ENCODE assay signal across 9 mouse cellular contexts in the genomic region with DNA sequence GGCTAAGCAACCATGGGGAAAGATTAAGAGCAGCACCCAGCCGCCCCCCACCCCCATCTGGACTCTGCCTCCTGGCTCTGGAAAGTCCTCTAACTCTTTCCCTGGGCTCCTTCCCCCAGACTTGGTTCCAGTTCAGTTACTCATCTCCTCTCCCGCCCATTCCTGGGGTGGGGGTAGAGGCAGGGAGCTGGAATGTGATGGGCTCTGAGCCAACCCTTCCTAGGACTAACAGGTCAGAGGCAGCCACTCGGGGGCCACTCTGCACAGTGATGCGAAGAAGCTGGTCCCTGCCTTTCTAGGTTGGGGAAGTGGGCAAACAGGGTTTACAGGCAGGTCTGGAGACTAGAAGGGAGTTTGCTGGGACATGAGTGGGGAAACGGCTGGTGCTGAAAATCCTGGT. TPM values are rescaled to one million over a fixed set of nuclear protein-coding genes. Genes with fewer than 3 reads are reported as not detected.
DNase-seq lines count a peak whose midpoint lies in the region; ATAC-seq and TF ChIP-seq lines count a peak whose summit lies in the region.
"Had no signal": no experiment of that assay in that cellular context is flagged by ENCODE, and none has a peak within 500 bp of the region (broad histone marks: within the 10 kb centered on the region; RNA-seq: fewer than 3 reads in every experiment).

No protein-coding gene starts in this region.

- peak; percentile 56 for DNase-seq in forebrain, embryonic 11.5 days (ENCODE audit: low spot score)
- no peak for DNase-seq in forebrain, postnatal 0 days
- peak; percentile 91 for DNase-seq in embryonic facial prominence, embryonic 14.5 days (ENCODE audit: low spot score)
- peak; percentile 75 for DNase-seq in intestine, embryonic 14.5 days (ENCODE audit: low spot score)
- DNase-seq in liver, embryonic 14.5 days (ENCODE audit: low read depth in 3 of 3, low spot score in 3 of 3): no peak
- DNase-seq in stomach, postnatal 0 days (ENCODE audit: low spot score): peak; percentile 58
- no peak for DNase-seq in thymus, adult 18-20 months
- DNase-seq in thymus, adult 2 months: no peak

- no peaks in the 10 kb centered on the region for H3K36me3 ChIP-seq in forebrain, embryonic 11.5 days (ENCODE audit: control insufficient read depth, insufficient read depth, low read length)
- H3K36me3 ChIP-seq in forebrain, postnatal 0 days (ENCODE audit: insufficient read depth): no peaks in the 10 kb centered on the region
- no peaks in the 10 kb centered on the region for H3K36me3 ChIP-seq in embryonic facial prominence, embryonic 14.5 days (ENCODE audit: control insufficient read depth, insufficient read depth, low read length)
- H3K36me3 ChIP-seq in intestine, embryonic 14.5 days (ENCODE audit: control insufficient read depth, insufficient read depth, low read length): no peaks in the 10 kb centered on the region
- H3K36me3 ChIP-seq in liver, embryonic 14.5 days (replicated peaks; ENCODE audit: control insufficient read depth, insufficient read depth, low read depth): no peaks in the 10 kb centered on the region
- H3K36me3 ChIP-seq in stomach, postnatal 0 days (ENCODE audit: control insufficient read depth, insufficient read depth, low read length): no peaks in the 10 kb centered on the region
- H3K36me3 ChIP-seq in thymus, adult 2 months (ENCODE audit: control insufficient read depth, insufficient read depth, low read length): no peaks in the 10 kb centered on the region

- no peak overlapping the region for H3K4me2 ChIP-seq in forebrain, embryonic 11.5 days (ENCODE audit: low read depth, low read length, severe bottlenecking)
- no peak overlapping the region for H3K4me2 ChIP-seq in forebrain, postnatal 0 days (ENCODE audit: low read depth)
- no peak overlapping the region for H3K4me2 ChIP-seq in embryonic facial prominence, embryonic 14.5 days (ENCODE audit: low read depth, low read length)
- 0 out of 2 replicates have a peak overlapping the region, but pooled peaks have one; percentile 20 for H3K4me2 ChIP-seq in intestine, embryonic 14.5 days (ENCODE audit: low read length)
- no peak overlapping the region for H3K4me2 ChIP-seq in liver, embryonic 14.5 days (ENCODE audit: low read depth)
- H3K4me2 ChIP-seq in stomach, postnatal 0 days (replicated peaks; ENCODE audit: low read depth): no peak overlapping the region

- H3K27me3 ChIP-seq in forebrain, embryonic 11.5 days (ENCODE audit: control insufficient read depth, insufficient read depth, low read length): peaks cover 6% of the 10 kb centered on the region; the same call in 1 of the 2 replicates
- no peaks in the 10 kb centered on the region for H3K27me3 ChIP-seq in forebrain, postnatal 0 days (ENCODE audit: insufficient read depth, low read length)
- H3K27me3 ChIP-seq in embryonic facial prominence, embryonic 14.5 days (replicated peaks; ENCODE audit: control insufficient read depth, insufficient read depth, low read length): no peaks in the 10 kb centered on the region
- H3K27me3 ChIP-seq in intestine, embryonic 14.5 days (replicated peaks; ENCODE audit: control insufficient read depth, insufficient read depth, low read length): 0 out of 2 replicates have a peak, but pooled peaks cover 5% of the 10 kb centered on the region
- peaks cover 12% of the 10 kb centered on the region for H3K27me3 ChIP-seq in liver, embryonic 14.5 days (ENCODE audit: control insufficient read depth, insufficient read depth, low read length)
- no peaks in the 10 kb centered on the region for H3K27me3 ChIP-seq in stomach, postnatal 0 days (ENCODE audit: control insufficient read depth, insufficient read depth, low read length)
- no peaks in the 10 kb centered on the region for H3K27me3 ChIP-seq in thymus, adult 2 months (ENCODE audit: control insufficient read depth, insufficient read depth, low read length)

- H3K27ac ChIP-seq in forebrain, embryonic 11.5 days (ENCODE audit: low read depth, low read length): no peak overlapping the region
- no peak overlapping the region for H3K27ac ChIP-seq in forebrain, postnatal 0 days (ENCODE audit: low read depth, low read length)
- H3K27ac ChIP-seq in embryonic facial prominence, embryonic 14.5 days (replicated peaks; ENCODE audit: low read depth, low read length): peak overlapping the region; percentile 66
- peak overlapping the region; percentile 62 for H3K27ac ChIP-seq in intestine, embryonic 14.5 days (ENCODE audit: low read depth)
- H3K27ac ChIP-seq in liver, embryonic 14.5 days: no peak overlapping the region
- H3K27ac ChIP-seq in stomach, postnatal 0 days (replicated peaks): peak overlapping the region; percentile 56; the same call in 1 of the 2 replicates
- H3K27ac ChIP-seq in thymus, adult 2 months (ENCODE audit: control insufficient read depth, insufficient read depth, low read length): no peak overlapping the region

- ATAC-seq in forebrain, embryonic 11.5 days (replicated peaks; ENCODE audit: low FRiP score): no peak
- no peak for ATAC-seq in forebrain, postnatal 0 days
- ATAC-seq in embryonic facial prominence, embryonic 14.5 days (ENCODE audit: low read depth): peak; percentile 69
- ATAC-seq in intestine, embryonic 14.5 days (replicated peaks; ENCODE audit: low FRiP score, low TSS enrichment, low read depth): peak; percentile 59; the same call in 1 of the 2 replicates
- ATAC-seq in liver, embryonic 14.5 days (ENCODE audit: insufficient read depth): peak; percentile 27
- peak; percentile 48; the same call in 1 of the 2 replicates for ATAC-seq in stomach, postnatal 0 days (ENCODE audit: low FRiP score, low TSS enrichment)

- H3K4me1 ChIP-seq in forebrain, embryonic 11.5 days (replicated peaks; ENCODE audit: control insufficient read depth, insufficient read depth, low read length): no peaks in the 10 kb centered on the region; the same call in 1 of the 2 replicates
- peaks cover 4% of the 10 kb centered on the region; the same call in 1 of the 2 replicates for H3K4me1 ChIP-seq in forebrain, postnatal 0 days (ENCODE audit: insufficient read depth)
- peaks cover 22% of the 10 kb centered on the region for H3K4me1 ChIP-seq in embryonic facial prominence, embryonic 14.5 days (ENCODE audit: control insufficient read depth, insufficient read depth, low read length)
- H3K4me1 ChIP-seq in intestine, embryonic 14.5 days (replicated peaks; ENCODE audit: control insufficient read depth, insufficient read depth, low read length): peaks cover 24% of the 10 kb centered on the region
- peaks cover 0 to 12% of the 10 kb centered on the region in 2 experiments; a peak in 2 of 4 replicates for H3K4me1 ChIP-seq in liver, embryonic 14.5 days (replicated peaks; ENCODE audit: control insufficient read depth in 2 of 2, insufficient read depth in 2 of 2, low read length in 1 of 2)
- peaks cover 2% of the 10 kb centered on the region; the same call in 1 of the 2 replicates for H3K4me1 ChIP-seq in stomach, postnatal 0 days (replicated peaks; ENCODE audit: control insufficient read depth, insufficient read depth)
- H3K4me1 ChIP-seq in thymus, adult 2 months (replicated peaks; ENCODE audit: control insufficient read depth, insufficient read depth, low read length): peaks cover 24% of the 10 kb centered on the region

- H3K4me3 ChIP-seq in forebrain, embryonic 11.5 days (ENCODE audit: low read depth, low read length): no peak overlapping the region
- H3K4me3 ChIP-seq in forebrain, postnatal 0 days (ENCODE audit: low read depth, low read length): no peak overlapping the region
- no peak overlapping the region for H3K4me3 ChIP-seq in embryonic facial prominence, embryonic 14.5 days (ENCODE audit: low read depth, low read length)
- no peak overlapping the region for H3K4me3 ChIP-seq in intestine, embryonic 14.5 days (ENCODE audit: low read depth, low read length)
- H3K4me3 ChIP-seq in liver, embryonic 14.5 days (ENCODE audit: insufficient read depth in 1 of 2, low read depth in 2 of 2, low read length in 2 of 2): no peak overlapping the region
- H3K4me3 ChIP-seq in stomach, postnatal 0 days (ENCODE audit: low read depth, low read length): no peak overlapping the region
- H3K4me3 ChIP-seq in thymus, adult 2 months (ENCODE audit: control insufficient read depth, insufficient read depth, low read length): no peak overlapping the region
- H3K4me3 ChIP-seq: erythroblast, embryonic 14.5 days had no signal

- no peak overlapping the region for H3K9ac ChIP-seq in forebrain, embryonic 11.5 days (ENCODE audit: low read length)
- H3K9ac ChIP-seq in forebrain, postnatal 0 days: no peak overlapping the region
- no peak overlapping the region for H3K9ac ChIP-seq in embryonic facial prominence, embryonic 14.5 days (ENCODE audit: low read depth, low read length)
- H3K9ac ChIP-seq in intestine, embryonic 14.5 days (ENCODE audit: low read length): no peak overlapping the region
- H3K9ac ChIP-seq in liver, embryonic 14.5 days (replicated peaks): no peak overlapping the region
- H3K9ac ChIP-seq in stomach, postnatal 0 days (ENCODE audit: low read length): no peak overlapping the region

- no peak for TF ChIP-seq EP300 in liver, embryonic 14.5 days (IDR thresholded peaks at IDR 0.05; ENCODE audit: low read depth)
- no peak for TF ChIP-seq EP300 in stomach, postnatal 0 days (optimal IDR thresholded peaks at IDR 0.05)

- no peak for TF ChIP-seq POLR2A in thymus, adult 2 months (IDR thresholded peaks at IDR 0.05; ENCODE audit: control insufficient read depth, extremely low read depth, insufficient read depth, low read length, poor library complexity)

- no peak for TF ChIP-seq CTCF in forebrain, postnatal 0 days (IDR thresholded peaks at IDR 0.05; ENCODE audit: low read depth)
- TF ChIP-seq CTCF in liver, embryonic 14.5 days (IDR thresholded peaks at IDR 0.05; ENCODE audit: low read depth): no peak
- no peak for TF ChIP-seq CTCF in stomach, postnatal 0 days (IDR thresholded peaks at IDR 0.05; ENCODE audit: low read depth)
- no peak for TF ChIP-seq CTCF in thymus, adult 2 months (IDR thresholded peaks at IDR 0.05; ENCODE audit: borderline replicate concordance, control insufficient read depth, extremely low read depth, insufficient read depth, low read length, poor library complexity)

- WGBS in forebrain, embryonic 11.5 days: 35% methylated on average over 5 of the region's 5 CpGs
- WGBS in forebrain, postnatal 0 days: 21% methylated on average over 5 of the region's 5 CpGs
- 16% methylated on average over 5 of the region's 5 CpGs for WGBS in embryonic facial prominence, embryonic 14.5 days
- WGBS in intestine, embryonic 14.5 days: 22% methylated on average over 5 of the region's 5 CpGs
- WGBS in liver, embryonic 14.5 days (ENCODE audit: insufficient replicate concordance): 29% methylated on average over 5 of the region's 5 CpGs
- WGBS in stomach, postnatal 0 days: 10% methylated on average over 5 of the region's 5 CpGs
- 85% methylated on average over 5 of the region's 5 CpGs for WGBS in thymus, adult 2 months

- no peaks in the 10 kb centered on the region for H3K9me3 ChIP-seq in forebrain, embryonic 11.5 days (ENCODE audit: control insufficient read depth, low read length)
- no peaks in the 10 kb centered on the region for H3K9me3 ChIP-seq in forebrain, postnatal 0 days (ENCODE audit: low read length)
- H3K9me3 ChIP-seq in embryonic facial prominence, embryonic 14.5 days (ENCODE audit: control insufficient read depth, low read length): no peaks in the 10 kb centered on the region
- H3K9me3 ChIP-seq in intestine, embryonic 14.5 days (ENCODE audit: control insufficient read depth, low read length): no peaks in the 10 kb centered on the region
- H3K9me3 ChIP-seq in liver, embryonic 14.5 days (ENCODE audit: control insufficient read depth, low read length): no peaks in the 10 kb centered on the region
- no peaks in the 10 kb centered on the region for H3K9me3 ChIP-seq in stomach, postnatal 0 days (ENCODE audit: control insufficient read depth, low read length)

RNA-seq across cellular contexts. Expression of a gene that starts 5.2 kb away (rescaled TPM):
- 32.1 and 32.9 TPM in 2 replicates for polyA plus RNA-seq in forebrain, embryonic 11.5 days (2014; fragmentation: Nextera tagmentation; extraction: Ambion mirVana)
- total RNA-seq in forebrain, postnatal 0 days (2014; rRNA removed): 40.2 and 56.4 TPM in 2 replicates
- 123 and 135 TPM in 2 replicates for polyA plus RNA-seq in forebrain, postnatal 0 days (2015; fragmentation: Nextera tagmentation; extraction: Ambion mirVana)
- 37.5 and 41.9 TPM in 2 replicates for polyA plus RNA-seq in embryonic facial prominence, embryonic 14.5 days (2014; fragmentation: Nextera tagmentation; extraction: Ambion mirVana)
- polyA plus RNA-seq in intestine, embryonic 14.5 days (2014; fragmentation: Nextera tagmentation; extraction: Ambion mirVana): 22.5 and 26.7 TPM in 2 replicates
- 35.0 and 47.8 TPM in 2 replicates for polyA plus RNA-seq in liver, embryonic 14.5 days (2012; rRNA removed)
- polyA plus RNA-seq in liver, embryonic 14.5 days (2014; fragmentation: Nextera tagmentation; extraction: Ambion mirVana): 73.9 and 74.7 TPM in 2 replicates
- polyA plus RNA-seq in stomach, postnatal 0 days (2015; fragmentation: Nextera tagmentation; extraction: Ambion mirVana): 36.7 and 40.7 TPM in 2 replicates
- 62.1 and 62.8 TPM in 2 replicates for polyA plus RNA-seq in thymus, adult 2 months (2012; rRNA removed)

RNA-seq across cellular contexts. Expression of a gene that starts 5.3 kb away (rescaled TPM):
- polyA plus RNA-seq in forebrain, embryonic 11.5 days (2014; fragmentation: Nextera tagmentation; extraction: Ambion mirVana): 4.8 and 5.5 TPM in 2 replicates
- total RNA-seq in forebrain, postnatal 0 days (2014; rRNA removed): 16.6 and 22.0 TPM in 2 replicates
- polyA plus RNA-seq in forebrain, postnatal 0 days (2015; fragmentation: Nextera tagmentation; extraction: Ambion mirVana): 6.5 and 8.7 TPM in 2 replicates
- 8.0 and 8.3 TPM in 2 replicates for polyA plus RNA-seq in embryonic facial prominence, embryonic 14.5 days (2014; fragmentation: Nextera tagmentation; extraction: Ambion mirVana)
- polyA plus RNA-seq in intestine, embryonic 14.5 days (2014; fragmentation: Nextera tagmentation; extraction: Ambion mirVana): 6.3 and 8.7 TPM in 2 replicates
- 2.2 and 2.3 TPM in 2 replicates for polyA plus RNA-seq in liver, embryonic 14.5 days (2012; rRNA removed)
- polyA plus RNA-seq in liver, embryonic 14.5 days (2014; fragmentation: Nextera tagmentation; extraction: Ambion mirVana): 0.84 and 0.95 TPM in 2 replicates
- 3.2 and 4.2 TPM in 2 replicates for polyA plus RNA-seq in stomach, postnatal 0 days (2015; fragmentation: Nextera tagmentation; extraction: Ambion mirVana)
- polyA plus RNA-seq in thymus, adult 2 months (2012; rRNA removed): 276 and 278 TPM in 2 replicates
- polyA plus RNA-seq: erythroblast, embryonic 14.5 days had no signal

RNA-seq across cellular contexts. Expression of a gene that starts 42.0 kb away (rescaled TPM):
- polyA plus RNA-seq in forebrain, embryonic 11.5 days (2014; fragmentation: Nextera tagmentation; extraction: Ambion mirVana): 0.33 TPM in 1 of 2 replicates, not detected in the other
- total RNA-seq in forebrain, postnatal 0 days (2014; rRNA removed): 0.14 and 0.15 TPM in 2 replicates
- 0.18 and 0.34 TPM in 2 replicates for polyA plus RNA-seq in forebrain, postnatal 0 days (2015; fragmentation: Nextera tagmentation; extraction: Ambion mirVana)
- polyA plus RNA-seq in embryonic facial prominence, embryonic 14.5 days (2014; fragmentation: Nextera tagmentation; extraction: Ambion mirVana): 4.1 and 6.2 TPM in 2 replicates
- polyA plus RNA-seq in intestine, embryonic 14.5 days (2014; fragmentation: Nextera tagmentation; extraction: Ambion mirVana): not detected in 2 replicates
- polyA plus RNA-seq in liver, embryonic 14.5 days (2012; rRNA removed): 0.01 and 0.02 TPM in 2 replicates
- polyA plus RNA-seq in liver, embryonic 14.5 days (2014; fragmentation: Nextera tagmentation; extraction: Ambion mirVana): not detected in 2 replicates
- polyA plus RNA-seq in stomach, postnatal 0 days (2015; fragmentation: Nextera tagmentation; extraction: Ambion mirVana): 37.0 and 38.3 TPM in 2 replicates
- 276 and 294 TPM in 2 replicates for polyA plus RNA-seq in thymus, adult 2 months (2012; rRNA removed)
- polyA plus RNA-seq: erythroblast, embryonic 14.5 days had no signal

Comparison
In these comparisons a context has a peak if more than half of its experiments do, and no peak if none do; other contexts are left out.
1. DNase-seq: peak in forebrain, embryonic 11.5 days (single experiment), embryonic facial prominence, embryonic 14.5 days (single experiment), intestine, embryonic 14.5 days (single experiment) and stomach, postnatal 0 days (single experiment); none in forebrain, postnatal 0 days (single experiment), liver, embryonic 14.5 days (0 of 3), thymus, adult 18-20 months (0 of 2) and thymus, adult 2 months (single experiment).
2. ATAC-seq: peak in embryonic facial prominence, embryonic 14.5 days (single experiment), intestine, embryonic 14.5 days (single experiment), liver, embryonic 14.5 days (single experiment) and stomach, postnatal 0 days (single experiment); none in forebrain, embryonic 11.5 days (single experiment) and forebrain, postnatal 0 days (single experiment).
3. H3K27ac ChIP-seq: peak in embryonic facial prominence, embryonic 14.5 days (single experiment), intestine, embryonic 14.5 days (single experiment) and stomach, postnatal 0 days (single experiment); none in forebrain, embryonic 11.5 days (single experiment), forebrain, postnatal 0 days (single experiment), liver, embryonic 14.5 days (single experiment) and thymus, adult 2 months (single experiment).
4. RNA of a gene that starts 5.3 kb away (polyA plus RNA-seq): 276 to 278 TPM in thymus, adult 2 months; 6.3 to 8.7 TPM in intestine, embryonic 14.5 days, 6.5 to 8.7 TPM in forebrain, postnatal 0 days, 8.0 to 8.3 TPM in embryonic facial prominence, embryonic 14.5 days, 4.8 to 5.5 TPM in forebrain, embryonic 11.5 days, 3.2 to 4.2 TPM in stomach, postnatal 0 days and 0.84 to 2.3 TPM in liver, embryonic 14.5 days; every median in the first group is over 10 times any median in the second.